ENCODE assay signal across 34 mouse cellular contexts in the genomic region with DNA sequence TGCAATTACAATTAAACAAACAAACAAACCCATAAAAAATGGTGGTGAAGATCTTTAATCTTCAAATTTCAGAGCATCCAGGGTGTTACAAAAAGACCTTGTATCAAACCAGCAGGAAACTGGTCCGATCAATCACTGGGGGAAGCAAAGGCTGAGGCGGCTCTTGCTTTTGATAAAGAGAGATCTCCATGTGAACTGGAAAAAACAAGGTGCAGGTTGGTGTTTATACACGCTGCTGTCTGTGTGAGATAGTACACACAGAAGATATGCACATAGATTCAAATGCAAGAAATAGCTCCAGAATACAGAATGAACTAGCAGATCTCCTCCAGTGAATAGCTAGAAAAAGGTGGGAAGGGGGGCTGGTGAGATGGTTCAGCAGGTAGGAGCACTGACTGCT.
"Had no signal": no experiment of that assay in that cellular context is flagged by ENCODE, and none has a peak within 500 bp of the region (broad histone marks: within the 10 kb centered on the region; RNA-seq: fewer than 3 reads in every experiment).

No protein-coding gene starts in this region.

- H3K27me3 ChIP-seq: heart, embryonic 12.5 days; heart, embryonic 13.5 days; heart, embryonic 15.5 days; hindbrain, embryonic 12.5 days; hindbrain, embryonic 13.5 days; hindbrain, embryonic 15.5 days; intestine, embryonic 15.5 days; kidney, embryonic 15.5 days had no signal

- H3K27ac ChIP-seq: heart, embryonic 10.5 days; heart, embryonic 13.5 days; heart, embryonic 15.5 days; hindbrain, embryonic 10.5 days; hindbrain, embryonic 12.5 days; hindbrain, embryonic 13.5 days; hindbrain, embryonic 14.5 days; hindbrain, embryonic 15.5 days; hindbrain, postnatal 0 days; intestine, embryonic 15.5 days; kidney, embryonic 15.5 days; kidney, postnatal 0 days; layer of hippocampus, adult 2 months had no signal

- H3K4me3 ChIP-seq: heart, embryonic 10.5 days; heart, embryonic 12.5 days; heart, embryonic 13.5 days; heart, embryonic 15.5 days; hindbrain, embryonic 10.5 days; hindbrain, embryonic 12.5 days; hindbrain, embryonic 13.5 days; hindbrain, embryonic 15.5 days; intestine, embryonic 15.5 days; kidney, embryonic 15.5 days; layer of hippocampus, adult 2 months had no signal

- DNase-seq: heart, postnatal 10 days; heart, postnatal 36 days; heart, postnatal 4 days; kidney, adult 11 months; kidney, adult 18-20 months; kidney, adult 2 months; kidney, adult 8-10 months; kidney, adult 9 months; kidney, postnatal 10 days; kidney, postnatal 14 days; kidney, postnatal 25 days; kidney, postnatal 36 days; kidney, postnatal 4 days; layer of hippocampus, adult 9-11 months; layer of hippocampus, postnatal 36 days had no signal

- H3K4me2 ChIP-seq: heart, embryonic 11.5 days; heart, embryonic 12.5 days; heart, embryonic 13.5 days; heart, embryonic 15.5 days; hindbrain, embryonic 12.5 days; hindbrain, embryonic 13.5 days; hindbrain, embryonic 14.5 days; hindbrain, embryonic 15.5 days; intestine, embryonic 15.5 days; kidney, embryonic 15.5 days had no signal

- ATAC-seq: hindbrain, embryonic 16.5 days; hindbrain, postnatal 0 days; inflammation-experienced regulatory T-cells, adult 6 months; intestine, embryonic 15.5 days; intestine, embryonic 16.5 days; intestine, postnatal 0 days had no signal

- H3K9ac ChIP-seq: heart, embryonic 12.5 days; heart, embryonic 13.5 days; heart, embryonic 15.5 days; hindbrain, embryonic 12.5 days; hindbrain, embryonic 13.5 days; hindbrain, embryonic 14.5 days; hindbrain, embryonic 15.5 days; intestine, embryonic 15.5 days; kidney, embryonic 15.5 days had no signal

- H3K9me3 ChIP-seq: heart, embryonic 10.5 days; heart, embryonic 12.5 days; heart, embryonic 13.5 days; heart, embryonic 15.5 days; hindbrain, embryonic 10.5 days; hindbrain, embryonic 12.5 days; hindbrain, embryonic 13.5 days; hindbrain, embryonic 15.5 days; intestine, embryonic 15.5 days; kidney, embryonic 15.5 days had no signal
